Mouse (Mus musculus): ENCODE measurements around the gene Anapc5. TPM values are rescaled to one million over a fixed set of nuclear protein-coding genes. Genes with fewer than 3 reads are reported as not detected.

Gene Anapc5
- polyA plus RNA-seq, 2 experiments from 2014 or later: 107 to 151 TPM

DNA sequence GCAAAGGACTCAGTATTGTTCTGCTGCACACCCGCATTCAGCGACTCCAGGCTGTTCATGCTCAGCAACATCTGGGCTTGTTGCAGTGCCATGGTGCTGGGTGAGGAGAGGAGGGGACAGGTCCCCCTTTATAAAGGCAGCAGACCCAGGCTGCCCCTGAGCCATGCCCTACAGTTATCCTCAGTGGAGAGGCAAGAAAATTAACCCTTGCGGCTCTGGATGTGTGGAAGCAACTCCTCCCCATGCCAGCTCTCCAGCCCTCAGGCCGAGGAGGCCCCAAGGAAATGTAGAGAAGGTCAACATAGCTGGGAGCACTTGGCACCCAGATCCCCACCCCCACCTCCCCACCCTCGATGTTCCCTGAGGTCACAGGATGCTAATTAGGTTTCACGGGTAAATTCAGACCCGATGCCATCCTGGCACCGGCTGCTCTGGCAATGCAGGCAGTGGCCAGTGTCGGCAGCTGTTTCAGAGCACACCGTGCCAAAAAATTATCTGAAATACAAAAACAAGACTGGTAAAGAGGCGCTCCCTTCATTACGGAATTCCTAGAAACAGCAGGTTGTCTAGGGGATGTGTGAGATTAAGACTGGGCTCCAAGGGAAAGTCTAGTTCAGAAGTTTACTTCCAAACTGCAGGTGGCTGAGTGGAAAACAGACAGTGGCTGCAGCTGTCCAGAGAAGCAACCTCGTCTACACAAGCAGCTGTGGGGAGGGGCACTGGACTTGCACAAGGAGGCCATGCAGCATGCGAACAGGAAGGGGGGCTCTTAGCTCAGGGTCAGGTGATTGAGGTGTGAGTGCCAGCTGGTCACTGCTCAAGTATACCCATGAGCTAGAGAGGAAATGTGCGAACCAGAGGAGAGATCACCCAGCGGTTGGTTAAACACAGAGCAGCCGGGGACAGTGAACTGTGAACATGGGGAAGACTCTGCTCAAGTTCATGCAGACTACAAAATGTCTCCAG, 21.5 kb downstream of the Anapc5 start:
- no peak for ATAC-seq

- no peak for ATAC-seq
Measured at GRCm38 (mm10) chr5:122798557-122799378, 22.4 kb downstream of the Anapc5 start.

- ATAC-seq: no peak
Measured at GRCm38 (mm10) chr5:122797866-122798265, 23.3 kb downstream of the Anapc5 start.

DNA sequence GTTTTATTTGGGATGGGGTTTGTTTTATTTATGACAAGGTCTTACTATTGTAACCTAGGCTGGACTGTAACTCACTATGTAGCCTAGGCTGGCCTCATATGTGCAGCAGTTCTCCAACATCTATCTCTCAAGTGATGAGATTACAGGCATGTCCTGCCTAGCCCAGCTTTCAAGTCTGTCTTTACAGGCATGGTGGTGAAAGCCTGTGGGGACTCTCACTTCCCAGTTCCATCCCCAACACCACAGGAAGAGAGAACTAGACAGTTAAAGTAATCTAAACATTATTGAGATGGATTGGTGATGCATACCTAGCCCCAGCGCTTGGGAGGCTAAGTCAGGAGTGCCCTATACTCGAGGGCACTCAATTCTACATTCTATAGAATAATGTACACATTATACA, 32.4 kb downstream of the Anapc5 start:
- ATAC-seq: no peak

- no peak for ATAC-seq
Measured at GRCm38 (mm10) chr5:122786035-122786819, 34.9 kb downstream of the Anapc5 start.

- ATAC-seq: no peak
Measured at GRCm38 (mm10) chr5:122783726-122784406, 37.3 kb downstream of the Anapc5 start.

- no peak for ATAC-seq
Measured at GRCm38 (mm10) chr5:122782066-122782465, 39.1 kb downstream of the Anapc5 start.

GRCm38 (mm10) chr5:122780791-122781432, 40.2 kb downstream of the Anapc5 start:
- ATAC-seq: no peak

- peak; percentile 83 for ATAC-seq
Measured at GRCm38 (mm10) chr5:122779277-122779834, 41.8 kb downstream of the Anapc5 start, which contains the start of gene Camkk2. Camkk2 (minus strand) TSS chr5:122779409.

DNA sequence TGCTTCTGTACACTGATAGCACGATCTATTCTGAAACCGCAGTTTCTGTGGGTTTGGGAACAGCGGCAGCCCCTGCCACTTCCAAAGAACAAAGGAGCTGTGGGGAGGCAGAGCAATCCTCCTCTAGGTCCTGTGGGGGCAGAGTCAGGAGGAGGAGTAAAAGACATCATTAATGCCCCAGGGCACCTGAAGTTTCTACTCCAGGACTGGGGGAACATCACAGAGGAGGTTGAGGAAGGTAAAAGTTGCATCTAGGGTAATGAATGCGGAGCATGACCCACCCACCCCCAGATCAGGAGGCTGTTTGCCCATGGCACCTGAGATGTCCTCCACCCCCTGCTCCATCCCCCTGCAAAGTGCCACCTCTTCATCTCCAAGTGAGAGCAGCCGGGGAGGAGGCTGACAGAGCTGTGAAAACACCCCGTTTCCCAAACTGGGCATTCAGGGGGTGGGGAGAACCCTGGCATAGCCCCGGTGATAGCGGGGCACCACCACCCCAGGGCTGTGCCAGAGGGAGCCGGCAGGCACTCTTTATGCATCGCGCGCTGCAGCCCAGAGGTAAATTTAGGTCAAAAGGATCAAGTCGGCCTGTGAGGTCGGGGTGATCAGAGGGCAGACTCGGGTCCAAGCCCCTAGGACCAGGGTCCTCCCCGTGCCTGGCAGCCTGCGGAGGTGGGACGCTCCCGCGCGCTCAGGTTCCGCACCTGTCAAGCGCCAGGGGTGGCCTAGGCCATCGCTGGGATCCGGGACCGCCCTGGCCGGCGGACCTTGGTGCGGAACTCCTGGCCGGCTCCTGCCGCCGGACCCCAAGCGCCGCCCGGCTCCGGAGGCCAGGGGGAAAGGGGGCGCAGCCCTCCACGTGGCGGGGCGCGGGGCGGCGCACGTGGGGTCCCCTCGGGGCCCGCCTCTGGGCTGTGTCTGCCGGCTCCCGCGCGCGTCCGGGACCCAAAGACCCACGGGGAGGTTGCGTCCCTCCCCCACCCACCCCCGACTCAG, 42.6 kb downstream of the Anapc5 start:
- peak; percentile 15 for ATAC-seq

GRCm38 (mm10) chr5:122777322-122777721, 43.8 kb downstream of the Anapc5 start:
- no peak for ATAC-seq

- no peak for ATAC-seq
Measured at GRCm38 (mm10) chr5:122775646-122776286, 45.4 kb downstream of the Anapc5 start.

DNA sequence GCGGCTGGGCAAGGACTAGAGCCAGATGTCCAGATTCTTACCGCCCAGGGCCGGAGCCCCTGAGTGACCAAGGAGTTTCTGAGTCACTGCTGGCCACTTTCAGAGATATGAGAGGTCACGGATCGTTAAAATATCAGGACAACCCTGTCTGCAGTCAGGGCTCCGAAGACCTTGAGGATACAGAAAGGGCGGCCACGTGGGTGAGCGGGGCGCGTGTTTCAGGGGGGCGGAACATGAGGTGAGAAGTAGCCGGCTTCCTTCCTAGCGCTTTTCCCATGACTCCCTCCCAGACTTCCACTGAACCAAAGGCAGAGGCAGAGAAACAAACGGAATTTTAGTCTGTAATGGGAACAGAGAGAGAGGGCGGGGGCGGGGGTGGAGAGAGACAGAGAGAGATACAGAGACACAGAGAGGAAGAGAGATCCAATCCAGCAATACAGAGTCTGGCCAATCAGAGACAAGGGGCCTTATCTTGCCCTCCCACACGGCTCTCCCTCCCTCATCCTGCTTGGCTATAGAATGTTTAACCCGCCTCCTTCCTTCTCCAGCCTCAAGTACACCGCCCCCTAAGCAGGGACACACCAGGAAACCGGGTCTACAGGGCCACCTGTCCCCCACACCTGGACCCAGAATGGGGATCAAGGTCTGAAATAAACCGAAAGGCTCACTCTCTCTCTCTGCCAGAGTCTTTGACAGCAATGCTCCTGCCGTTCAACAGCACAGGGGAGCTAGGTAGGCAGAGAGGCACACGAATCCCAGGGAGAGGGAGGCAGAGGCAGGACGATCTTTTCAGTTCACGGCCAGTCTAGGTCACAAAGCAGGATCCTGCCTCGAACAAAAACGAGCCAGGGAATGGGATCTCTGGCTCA, 46.2 kb downstream of the Anapc5 start:
- no peak for ATAC-seq

GRCm38 (mm10) chr5:122773756-122774155, 47.4 kb downstream of the Anapc5 start:
- ATAC-seq: no peak

- no peak for ATAC-seq
Measured at GRCm38 (mm10) chr5:122771428-122771827, 49.7 kb downstream of the Anapc5 start.

- no peak for ATAC-seq
Measured at GRCm38 (mm10) chr5:122770806-122771261, 50.3 kb downstream of the Anapc5 start.

DNA sequence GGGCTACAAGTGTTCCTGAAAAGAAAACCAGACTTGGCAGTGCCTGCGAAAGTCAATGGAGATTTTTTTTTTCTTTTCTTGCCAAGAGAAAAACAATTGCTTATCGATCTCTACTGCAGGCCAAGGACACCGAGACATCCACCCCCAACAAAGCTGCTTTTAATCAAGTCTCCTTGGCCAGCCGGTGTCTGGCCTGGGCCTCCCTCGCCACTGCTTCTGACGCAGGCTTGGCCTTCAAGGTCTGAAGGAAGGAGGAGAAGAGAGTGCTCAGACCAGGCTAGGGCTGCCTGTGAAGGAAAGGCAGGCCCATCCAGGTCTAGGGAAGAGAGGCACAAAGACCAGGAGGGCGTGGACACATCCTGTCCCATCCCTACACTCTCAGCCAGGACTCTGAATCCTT, 50.8 kb downstream of the Anapc5 start:
- ATAC-seq: no peak

GRCm38 (mm10) chr5:122769101-122769568, 52.0 kb downstream of the Anapc5 start:
- no peak for ATAC-seq
